Mouse (Mus musculus): ENCODE measurements around the gene Tbc1d8.

The Tbc1d8 gene

DNA sequence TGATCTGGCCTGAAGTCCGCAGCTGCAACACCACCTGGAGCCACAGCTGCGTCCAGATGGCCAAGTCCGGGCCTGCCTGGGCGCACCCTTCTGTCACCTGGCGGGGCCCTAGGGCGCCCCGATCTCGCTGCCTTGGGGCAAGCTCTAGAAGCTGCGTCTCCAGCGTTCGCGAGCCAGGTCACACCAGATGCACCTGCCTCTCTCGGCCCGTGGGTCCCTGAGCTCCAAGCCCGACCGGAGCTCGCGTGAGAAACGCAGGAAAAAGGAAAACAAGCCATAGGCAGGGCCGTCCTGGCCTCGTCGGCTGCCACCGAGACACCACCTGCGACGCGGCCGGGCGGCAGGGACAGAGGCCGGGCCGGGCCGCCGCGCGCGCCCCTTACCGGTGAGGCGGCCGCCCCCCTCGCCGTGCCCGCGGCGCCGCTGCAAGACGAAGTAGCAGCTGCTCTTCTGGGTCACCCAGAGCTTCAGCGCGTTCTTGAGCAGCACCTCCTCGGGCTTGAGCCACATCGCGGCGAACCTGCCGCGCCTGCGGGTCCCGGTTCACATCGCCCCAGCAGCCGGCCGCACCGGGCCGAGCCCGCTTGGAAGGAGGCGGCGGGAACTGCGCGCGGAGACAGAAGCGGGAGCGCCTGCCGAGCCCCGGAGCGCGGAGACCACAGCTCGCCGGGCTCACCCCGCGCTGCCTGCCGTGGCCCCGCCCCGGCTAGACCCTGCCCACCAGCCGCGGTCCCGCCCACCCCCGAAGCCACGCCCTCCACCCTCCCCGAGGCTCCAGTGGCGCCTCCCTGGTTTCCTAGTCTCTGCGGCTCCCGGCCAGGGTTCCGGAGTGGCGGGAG, at the start of gene Tbc1d8:
Tbc1d8 (minus strand) TSS at position 699 of the 839 bp plus-strand sequence.
- DNase-seq = peak; percentile 89 to 95

DNA sequence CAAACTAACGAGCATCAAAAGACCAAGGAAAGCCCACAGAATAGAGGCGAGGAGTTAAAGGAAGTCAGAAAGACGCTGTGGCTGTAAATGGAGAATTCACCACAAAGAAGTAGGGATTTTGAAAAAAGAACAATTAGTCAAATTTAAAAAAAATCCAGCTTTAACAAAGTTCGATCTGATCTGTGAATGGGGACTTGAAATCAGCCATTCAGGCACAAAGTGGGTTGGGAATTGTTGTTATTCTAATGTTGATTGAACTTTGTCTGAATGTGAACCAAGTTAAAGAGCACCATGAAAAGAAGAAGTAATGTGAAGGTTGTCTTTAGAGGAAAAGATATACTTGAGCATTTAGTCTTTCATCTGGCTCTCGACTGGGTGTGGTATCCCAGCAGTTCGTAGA, 49.8 kb upstream of the Tbc1d8 start:
- no peak for DNase-seq

GRCm38 (mm10) chr1:39527432-39527831, 48.9 kb upstream of the Tbc1d8 start:
- DNase-seq = peak; percentile 71 to 86

GRCm38 (mm10) chr1:39526371-39527167, 48.0 kb upstream of the Tbc1d8 start:
- DNase-seq = no peak

DNA sequence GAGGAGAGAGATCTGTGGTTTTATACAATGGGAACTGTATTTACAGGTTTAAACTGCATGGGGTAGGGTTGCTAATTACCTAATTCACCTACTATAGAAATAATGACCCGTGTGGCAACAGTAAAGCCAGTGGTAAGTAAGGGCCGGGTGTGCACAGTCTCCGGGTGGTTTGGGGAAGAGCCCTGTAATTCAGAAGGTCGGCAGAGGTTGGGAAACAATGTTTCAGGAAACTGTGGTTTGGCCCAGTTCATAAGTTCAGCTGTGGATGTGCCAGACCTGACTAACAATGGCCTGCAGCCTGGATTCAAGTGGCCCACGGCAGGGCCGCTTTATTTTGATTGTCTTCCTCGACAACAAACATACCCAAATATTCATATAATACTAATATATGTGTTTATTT, 47.2 kb upstream of the Tbc1d8 start:
- no peak for DNase-seq

GRCm38 (mm10) chr1:39522519-39522918, 44.0 kb upstream of the Tbc1d8 start:
- peak; percentile 49 to 61 for DNase-seq

GRCm38 (mm10) chr1:39521326-39521725, 42.8 kb upstream of the Tbc1d8 start:
- no peak for DNase-seq

GRCm38 (mm10) chr1:39515303-39515991, 36.9 kb upstream of the Tbc1d8 start:
- peak; percentile 78 to 82 for DNase-seq

DNA sequence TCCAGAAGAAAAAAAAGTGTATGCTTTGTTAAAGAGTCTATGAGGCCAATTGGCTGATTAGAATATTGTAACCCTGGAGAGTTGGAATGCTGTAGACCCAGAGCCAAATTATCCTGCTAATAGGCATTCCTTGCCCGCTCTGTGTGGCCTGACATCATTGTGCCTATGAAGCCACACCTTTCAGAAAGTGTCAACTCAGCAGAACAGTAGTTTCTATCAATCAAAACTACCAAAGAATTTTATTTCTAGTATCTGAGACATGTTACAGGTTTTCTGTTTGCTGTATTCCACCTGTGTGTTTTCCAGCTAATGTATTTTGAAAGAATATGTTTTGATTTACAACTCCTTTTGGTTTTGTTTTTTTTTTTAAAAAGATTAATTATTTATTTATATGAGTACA, 33.6 kb upstream of the Tbc1d8 start:
- DNase-seq = no peak

DNA sequence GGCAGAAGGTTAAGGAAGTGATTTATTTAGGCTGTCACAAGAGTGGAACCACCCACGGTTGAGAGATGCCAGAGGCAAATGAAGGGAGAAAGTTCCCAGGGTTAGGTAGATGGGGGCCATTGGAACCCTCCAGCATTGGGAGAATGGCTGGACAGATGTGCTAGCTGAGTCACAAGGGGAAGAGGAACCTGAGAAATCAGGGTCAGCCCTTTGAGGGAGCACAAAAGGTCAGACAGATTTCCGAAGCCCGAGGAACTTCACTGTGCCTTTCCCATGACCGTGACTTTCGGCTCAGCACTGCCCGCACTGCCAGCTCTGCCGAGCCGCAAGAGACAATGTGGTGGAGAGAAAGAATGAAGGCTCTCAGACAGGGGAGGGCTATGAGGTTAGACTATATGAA, 33.2 kb upstream of the Tbc1d8 start:
- DNase-seq = no peak

GRCm38 (mm10) chr1:39505600-39505999, 27.0 kb upstream of the Tbc1d8 start:
- no peak for DNase-seq

- DNase-seq = peak in 1 of 2 experiments; percentile 50
Observed at GRCm38 (mm10) chr1:39504261-39504660, 25.7 kb upstream of the Tbc1d8 start.

- DNase-seq = peak in 1 of 2 experiments; percentile 17
Observed at GRCm38 (mm10) chr1:39502817-39503633, 24.5 kb upstream of the Tbc1d8 start.

- DNase-seq = no peak
Observed at GRCm38 (mm10) chr1:39499485-39499941, 21.0 kb upstream of the Tbc1d8 start.

GRCm38 (mm10) chr1:39497748-39498147, 19.2 kb upstream of the Tbc1d8 start:
- DNase-seq = no peak

DNA sequence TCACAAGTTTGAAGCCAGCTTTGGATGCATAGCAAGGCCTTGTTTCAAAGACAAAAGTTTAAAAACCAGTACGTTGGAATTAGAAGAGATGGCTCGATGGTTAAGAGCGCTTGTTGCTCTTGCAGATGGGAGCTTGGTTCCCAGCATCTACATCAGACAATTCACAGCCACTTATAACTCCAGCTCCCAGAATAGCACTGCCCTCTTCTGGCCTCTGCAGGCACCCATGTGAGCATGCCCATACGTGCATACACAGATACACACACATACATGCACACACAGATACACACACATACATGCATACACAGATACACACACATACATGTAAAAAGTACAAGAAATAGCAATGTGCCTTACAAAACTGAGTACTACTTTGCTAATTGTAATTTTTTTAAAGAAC, 18.4 kb upstream of the Tbc1d8 start:
- no peak for DNase-seq

GRCm38 (mm10) chr1:39493664-39494063, 15.1 kb upstream of the Tbc1d8 start:
- DNase-seq = no peak

DNA sequence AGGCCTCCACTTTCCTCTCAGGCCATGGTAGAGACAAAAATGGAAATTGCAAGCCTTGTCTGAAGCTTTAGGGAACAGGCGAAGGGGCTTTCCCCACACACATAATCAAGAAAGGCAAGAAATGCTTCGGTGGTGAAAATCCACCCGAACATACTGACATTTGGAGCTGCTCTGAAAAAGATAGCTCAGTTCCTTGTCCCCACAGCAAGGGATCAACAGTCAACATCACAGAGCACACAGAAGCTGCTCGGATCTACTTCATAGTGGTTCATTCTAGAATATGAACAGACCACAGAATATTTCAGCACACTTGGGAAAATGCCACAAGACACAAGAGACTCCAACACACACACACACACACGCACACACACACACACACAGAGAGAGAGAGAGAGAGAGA, 14.6 kb upstream of the Tbc1d8 start:
- DNase-seq = no peak

DNA sequence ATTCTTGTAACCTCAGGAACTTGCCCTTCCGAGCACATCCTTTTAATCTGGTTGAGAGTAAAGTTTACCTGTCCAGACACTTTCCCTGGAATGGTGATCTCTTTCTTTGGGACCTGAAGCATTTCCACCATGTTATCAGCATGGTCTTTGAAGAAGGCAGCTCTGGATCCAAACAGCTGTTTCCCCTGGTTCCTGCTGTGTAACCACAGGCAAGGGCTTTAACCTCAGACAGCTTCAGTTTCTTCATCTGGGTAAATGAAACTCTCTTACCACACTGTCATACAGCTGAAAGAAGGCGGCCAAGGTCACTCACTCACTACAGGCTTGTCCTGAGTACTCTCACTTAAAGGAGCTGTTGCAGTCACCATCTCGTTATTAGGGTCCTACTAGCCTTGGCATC, 8.8 kb upstream of the Tbc1d8 start:
- no peak for DNase-seq

- DNase-seq = no peak
Observed at GRCm38 (mm10) chr1:39482115-39482815, 3.7 kb upstream of the Tbc1d8 start.

DNA sequence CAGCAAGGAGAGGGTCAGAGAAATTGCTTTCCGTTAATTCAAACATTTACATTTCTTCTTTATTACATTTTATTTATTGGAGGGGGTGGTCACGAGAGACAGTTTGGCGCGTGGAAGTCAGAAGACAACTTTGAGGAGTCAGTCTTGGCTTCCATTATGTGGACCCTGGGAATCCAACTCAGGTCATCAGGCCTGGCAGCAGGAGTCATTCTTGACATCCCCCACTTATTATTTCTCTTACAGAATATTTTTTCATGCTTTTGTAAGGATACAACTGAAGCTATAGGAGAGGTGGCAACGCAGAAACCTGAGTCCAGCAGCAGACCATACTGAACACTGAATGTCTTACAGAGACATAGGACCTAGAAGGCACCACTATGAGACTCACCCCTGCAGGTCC, 699 bp upstream of the Tbc1d8 start:
- DNase-seq = no peak

GRCm38 (mm10) chr1:39478896-39479200, 293 bp upstream of the Tbc1d8 start:
- no peak for DNase-seq

All from cerebellum, postnatal 25 days (tissue).